Mouse (Mus musculus) brain, embryonic 14.5 days (tissue): ENCODE data around the gene Btrc. TPM values are rescaled to one million over a fixed set of nuclear protein-coding genes. Genes with fewer than 3 reads are reported as not detected.
"Not testable (repeated sequence)": the region's sequence is repeated elsewhere in the genome, so short reads cannot be mapped to it uniquely, and the experiment has no call there.

Experiments
- DNase-seq: peaks from one replicate; pipeline ENCODE4 v3.0.0-alpha.2; 2011; ENCODE audit warnings: low read depth
- CTCF ChIP-seq: fragments of 200-500 bp; IDR thresholded peaks from 2 replicates; pipeline ENCODE4 v1.5.1; 2012; ENCODE audit warnings: inconsistent platforms, mild to moderate bottlenecking, moderate library complexity, borderline replicate concordance; ENCODE audit not compliant: insufficient read depth, insufficient read length; ENCODE audit errors: extremely low read depth
- POLR2A ChIP-seq: fragments of 200-500 bp; IDR thresholded peaks from 2 replicates; pipeline ENCODE4 v1.6.1; 2012; ENCODE audit warnings: mild to moderate bottlenecking, inconsistent platforms, borderline replicate concordance; ENCODE audit not compliant: poor library complexity, insufficient read depth, insufficient read length, severe bottlenecking; ENCODE audit errors: extremely low read depth
- polyA plus RNA-seq: library from polyadenylated mRNA; depleted of rRNA; stranded (reverse); fragments of >200 nt; gene quantifications from 2 replicates; pipeline ENCODE4 v1.2.3, GENCODE M21; 2012; rRNA removed

The Btrc gene
- polyA plus RNA-seq = 45.1 and 55.9 TPM in 2 replicates

DNA sequence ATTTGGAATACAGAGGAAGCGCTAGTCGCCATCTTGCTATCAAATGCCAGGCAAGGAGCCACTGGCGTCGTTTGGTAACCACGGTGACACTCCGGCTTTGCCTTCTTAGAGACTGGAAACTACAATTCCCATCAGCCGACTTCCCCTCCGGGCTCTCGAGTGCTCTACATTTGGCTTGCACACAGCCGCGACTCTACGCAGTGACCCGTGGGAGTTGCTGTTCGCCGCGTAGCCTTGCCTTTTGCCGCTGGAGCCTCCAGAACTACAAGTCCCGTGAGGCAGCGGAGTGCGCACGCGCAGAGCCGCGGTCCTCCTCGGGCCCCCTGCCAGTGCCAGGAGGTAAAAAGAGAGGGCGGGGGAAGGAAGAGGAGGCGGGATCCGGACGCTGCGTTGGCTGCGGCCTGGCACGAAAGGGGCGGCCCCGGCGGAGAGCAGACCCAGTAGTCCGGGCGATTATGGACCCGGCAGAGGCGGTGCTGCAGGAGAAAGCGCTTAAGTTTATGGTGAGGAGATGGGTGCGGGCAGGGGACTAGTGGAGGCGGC is at the start of gene Btrc:
TSS of gene Btrc (plus strand) at position 351 of the 543 bp plus-strand sequence.
- DNase-seq = peak; percentile 100
- TF ChIP-seq CTCF = no peak
- peak; percentile 61; the same call in 1 of the 2 replicates for TF ChIP-seq POLR2A

DNA sequence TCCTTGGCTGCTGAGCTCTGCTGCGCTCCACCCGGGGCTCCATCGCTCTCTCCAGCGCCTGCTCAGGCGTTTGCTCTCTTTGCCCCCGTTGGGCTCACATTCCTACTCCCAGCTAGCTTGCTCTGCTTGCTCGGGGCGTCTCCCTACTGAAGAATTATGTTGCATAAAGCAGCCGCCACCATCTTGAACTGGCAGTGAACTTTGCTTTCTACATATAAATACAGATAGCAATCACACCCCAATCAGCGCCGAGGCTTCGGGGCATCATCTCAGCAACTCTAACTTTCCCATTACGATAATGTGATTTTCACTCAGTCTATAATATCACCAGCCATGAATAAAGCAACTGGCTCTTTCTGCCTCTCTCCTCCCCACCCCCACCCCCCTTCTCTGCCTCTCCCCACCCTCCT is 46.1 kb upstream of the Btrc start:
- TF ChIP-seq CTCF (no peak), POLR2A (no peak)
- DNase-seq = peak; percentile 53

DNA sequence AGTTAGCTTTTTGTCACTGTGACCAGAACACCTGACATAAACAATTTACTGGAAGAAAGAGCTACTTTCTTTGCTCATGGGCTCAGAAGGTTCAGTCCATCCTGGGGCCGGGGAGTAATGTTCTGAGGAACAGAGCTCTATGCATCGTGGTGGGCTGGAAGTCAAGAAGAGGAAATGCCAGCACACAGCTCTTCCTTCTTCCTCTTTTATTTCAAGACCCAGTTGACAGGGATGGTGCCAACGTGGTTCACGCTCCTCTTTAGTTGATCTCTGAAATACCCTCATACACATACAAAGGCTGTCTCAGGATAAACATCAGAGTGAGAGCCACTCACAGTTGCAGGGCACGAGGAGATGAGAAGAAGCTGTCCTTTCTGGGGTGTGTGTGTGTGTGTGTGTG is 42.5 kb upstream of the Btrc start:
- TF ChIP-seq CTCF = no peak
- TF ChIP-seq POLR2A = no peak
- DNase-seq = no peak

DNA sequence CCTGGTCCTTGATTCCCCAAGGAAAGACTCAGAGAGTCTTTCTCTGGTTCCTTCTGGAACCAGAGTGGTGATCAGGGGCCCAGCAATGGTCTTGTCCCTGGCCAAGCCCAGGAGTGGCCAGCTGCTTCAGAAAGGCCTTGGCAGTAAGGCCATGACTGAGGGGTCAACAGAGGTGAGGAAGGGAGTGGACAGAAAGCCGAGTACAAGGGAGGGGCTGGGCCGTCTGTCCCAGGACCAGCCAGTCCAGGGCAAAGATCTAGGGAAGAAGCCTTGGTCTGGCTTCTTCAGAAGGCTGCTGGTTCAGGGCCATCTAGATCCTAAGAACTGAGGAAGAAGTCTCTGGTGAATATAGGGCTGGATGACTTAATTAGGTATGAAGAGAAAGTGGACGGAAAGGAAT is 34.5 kb upstream of the Btrc start:
- DNase-seq = no peak
- no peak for TF ChIP-seq POLR2A
- no peak for TF ChIP-seq CTCF

DNA sequence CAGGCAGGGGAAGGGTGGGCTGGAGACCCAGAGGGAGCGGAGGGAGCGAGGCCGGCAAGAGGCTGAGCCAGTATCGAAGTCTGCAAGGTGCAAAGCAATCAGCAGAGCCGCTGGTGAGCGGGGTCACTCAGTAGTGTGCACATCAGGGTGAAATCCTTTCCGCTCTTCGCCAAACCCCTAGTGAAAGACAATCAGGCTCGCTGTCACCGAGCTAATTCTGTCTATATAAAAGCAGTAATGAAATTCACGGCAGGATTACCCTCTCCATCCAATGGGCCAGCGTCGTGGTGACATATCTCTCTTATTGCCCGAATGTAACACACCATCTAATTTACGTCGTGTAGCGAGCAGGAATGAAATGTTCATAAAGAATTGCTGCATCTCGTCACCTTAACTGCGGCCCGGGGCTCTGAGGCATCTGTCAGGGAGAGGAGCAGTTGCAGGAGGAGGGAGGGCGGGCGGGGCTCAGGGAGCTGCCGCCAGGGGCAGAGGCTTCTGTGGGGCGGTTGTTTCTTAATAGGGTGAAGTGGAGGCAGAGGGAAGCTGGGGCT is 33.7 kb upstream of the Btrc start:
- peak; percentile 56 for DNase-seq

DNA sequence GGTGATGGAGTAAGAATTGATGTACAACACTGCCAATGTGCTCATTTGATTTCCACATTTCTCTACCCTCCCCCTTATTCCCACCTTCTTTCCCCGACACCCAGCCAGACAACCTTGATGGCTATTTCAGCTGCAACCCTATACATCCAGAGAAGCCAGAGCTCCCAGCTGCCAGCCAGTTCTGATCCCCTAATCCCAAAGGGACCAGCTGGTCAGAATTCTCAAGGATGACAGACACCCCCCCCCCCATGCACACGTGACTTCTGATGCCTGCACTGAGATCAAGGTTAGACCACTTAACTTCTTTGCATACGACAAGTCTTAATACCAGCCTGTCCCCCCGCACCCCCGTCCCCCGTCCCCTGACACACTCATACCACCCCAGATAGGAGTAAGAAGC is 26.8 kb upstream of the Btrc start:
- TF ChIP-seq CTCF = no peak
- TF ChIP-seq POLR2A = no peak
- no peak for DNase-seq

More for the DNA sequence above, 33.7 kb upstream of the Btrc start:
- TF ChIP-seq CTCF (no peak), POLR2A (no peak)

DNA sequence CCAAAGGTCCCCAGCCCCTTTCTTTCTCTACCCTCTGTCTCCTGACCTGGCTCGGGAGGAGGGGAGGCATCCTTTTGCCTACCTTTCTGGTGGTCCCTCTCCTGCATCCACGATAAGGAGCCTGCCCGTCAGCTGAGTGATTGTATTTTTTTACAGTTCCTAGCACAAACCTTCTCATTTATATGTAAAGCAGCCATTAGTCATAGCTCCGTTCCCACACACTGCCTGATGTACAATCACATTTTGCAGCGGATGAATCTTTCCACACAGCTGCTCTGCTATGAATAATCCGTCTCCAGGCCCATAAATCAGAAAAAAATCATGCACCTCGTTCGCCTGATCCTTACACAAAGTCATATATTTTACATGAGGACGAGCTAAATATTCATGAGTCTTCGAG is 25.4 kb upstream of the Btrc start:
- DNase-seq = peak; percentile 87
- TF ChIP-seq POLR2A (no peak), CTCF (no peak)

DNA sequence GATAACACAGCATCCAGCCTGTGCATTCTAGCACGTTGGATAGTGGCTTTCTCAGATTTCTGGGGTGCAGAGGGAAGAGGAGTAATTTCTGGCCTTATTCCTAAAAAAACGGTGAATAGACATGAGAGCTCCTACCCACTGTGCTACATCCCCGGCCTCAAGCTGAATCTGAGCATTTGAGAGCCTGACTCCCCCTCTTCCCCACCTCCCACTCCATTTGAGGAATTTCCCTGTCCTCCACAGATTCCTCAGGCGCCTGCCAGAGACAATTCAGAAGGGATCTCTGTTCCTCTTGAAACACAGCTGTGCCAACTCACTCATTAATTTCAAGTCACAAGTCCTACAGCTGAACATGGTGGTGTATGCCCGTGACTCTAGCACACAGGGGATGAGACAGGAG is 19.6 kb upstream of the Btrc start:
- TF ChIP-seq CTCF (no peak), POLR2A (no peak)
- DNase-seq = peak; percentile 24

DNA sequence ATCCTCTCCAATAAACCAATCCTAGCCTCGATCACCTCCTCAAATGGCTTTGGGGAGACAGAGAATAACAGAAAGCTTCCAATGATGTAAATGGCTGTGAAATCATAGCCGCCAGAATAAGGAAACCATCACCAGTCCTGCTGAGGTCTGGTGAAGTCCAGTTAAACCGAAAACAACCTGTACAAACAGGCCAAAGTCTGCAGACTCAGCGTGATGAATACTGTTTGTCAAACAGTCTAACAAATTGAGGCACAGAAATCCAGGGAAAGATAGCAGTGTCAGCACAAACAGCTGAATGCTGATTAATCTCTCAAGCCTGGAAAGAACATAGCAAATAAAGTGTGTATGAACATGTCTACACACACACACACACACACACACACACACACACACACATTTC is 15.3 kb upstream of the Btrc start:
- no peak for TF ChIP-seq CTCF
- no peak for TF ChIP-seq POLR2A

DNA sequence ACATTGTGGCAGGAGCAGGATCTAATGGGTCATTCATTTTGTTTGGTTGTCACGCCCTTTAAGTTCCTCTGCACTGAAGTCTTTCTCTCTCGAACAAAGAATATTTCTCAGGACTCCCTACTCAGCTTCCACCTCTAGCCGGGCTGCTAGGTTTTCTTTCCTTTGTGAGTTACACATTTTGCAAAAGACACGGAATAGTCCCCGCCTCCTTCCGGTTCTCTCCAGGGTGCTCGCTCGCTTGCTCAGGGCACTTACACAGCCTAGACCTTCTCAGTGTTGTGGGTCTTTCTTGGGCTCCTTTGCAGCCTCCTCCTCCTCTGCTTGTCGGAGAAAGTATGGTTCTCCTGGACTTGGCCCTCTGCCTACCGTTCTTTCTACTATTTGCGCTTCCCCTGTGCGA is 13.1 kb upstream of the Btrc start:
- TF ChIP-seq CTCF = no peak
- TF ChIP-seq POLR2A = no peak
- DNase-seq = no peak

More for the DNA sequence above, 15.3 kb upstream of the Btrc start:
- peak; percentile 36 for DNase-seq

DNA sequence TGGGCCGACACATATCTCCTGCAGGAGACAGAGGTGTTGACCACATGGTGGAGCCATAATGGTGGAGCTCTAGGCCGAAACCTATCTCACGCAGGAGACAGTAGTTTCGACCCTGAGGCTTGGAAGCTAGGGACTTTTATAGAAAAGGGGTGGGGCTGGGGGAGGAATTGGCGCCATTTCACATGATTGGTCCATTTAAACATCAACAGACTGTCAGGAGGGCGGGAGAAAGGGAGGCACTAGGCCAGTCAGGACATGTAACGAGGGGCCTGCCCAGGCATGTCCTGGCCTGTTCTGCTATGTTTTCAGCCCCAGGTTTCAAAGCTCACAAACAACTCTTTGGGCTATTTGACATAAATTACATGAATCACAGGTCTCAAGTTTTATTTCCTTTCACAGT is 10.8 kb upstream of the Btrc start:
- not testable (repeated sequence) for DNase-seq

DNA sequence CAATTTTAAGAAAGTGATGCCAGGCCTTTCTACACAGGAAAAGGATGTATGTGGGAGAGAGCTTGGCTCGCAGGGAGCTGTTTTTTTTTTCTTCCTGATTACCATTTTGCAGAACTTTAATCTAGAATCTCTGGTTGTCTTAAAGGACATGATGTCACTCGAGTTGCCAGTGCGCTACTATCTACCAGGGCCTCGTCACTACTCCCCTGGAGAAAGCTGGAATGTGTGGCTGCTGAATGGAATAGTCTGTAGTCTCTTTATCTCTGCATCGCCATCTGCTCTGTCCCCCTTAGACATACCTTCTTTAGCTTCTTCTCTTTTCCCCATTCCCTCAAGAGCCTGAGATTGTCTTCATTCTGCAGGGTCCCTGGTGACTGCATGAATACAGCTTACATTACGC is 7.9 kb upstream of the Btrc start:
- TF ChIP-seq CTCF (no peak), POLR2A (no peak)
- no peak for DNase-seq

DNA sequence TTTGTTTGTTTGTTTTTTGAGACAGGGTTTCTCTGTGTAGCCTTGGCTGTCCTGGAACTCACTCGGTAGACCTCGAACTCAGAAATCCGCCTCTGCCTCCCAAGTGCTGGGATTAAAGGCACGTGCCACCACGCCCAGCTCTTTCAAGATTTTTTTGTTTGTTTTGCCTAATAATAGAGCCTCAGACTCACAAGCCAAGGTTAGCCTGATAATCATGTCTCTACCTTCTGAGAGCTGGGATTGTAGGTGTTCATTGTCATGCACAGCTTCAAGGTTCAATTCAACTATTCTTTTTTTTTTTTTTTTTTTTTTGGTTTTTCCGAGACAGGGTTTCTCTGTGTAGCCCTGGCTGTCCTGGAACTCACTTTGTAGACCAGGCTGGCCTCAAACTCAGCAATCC is 6.7 kb upstream of the Btrc start:
- not testable (repeated sequence) for DNase-seq

DNA sequence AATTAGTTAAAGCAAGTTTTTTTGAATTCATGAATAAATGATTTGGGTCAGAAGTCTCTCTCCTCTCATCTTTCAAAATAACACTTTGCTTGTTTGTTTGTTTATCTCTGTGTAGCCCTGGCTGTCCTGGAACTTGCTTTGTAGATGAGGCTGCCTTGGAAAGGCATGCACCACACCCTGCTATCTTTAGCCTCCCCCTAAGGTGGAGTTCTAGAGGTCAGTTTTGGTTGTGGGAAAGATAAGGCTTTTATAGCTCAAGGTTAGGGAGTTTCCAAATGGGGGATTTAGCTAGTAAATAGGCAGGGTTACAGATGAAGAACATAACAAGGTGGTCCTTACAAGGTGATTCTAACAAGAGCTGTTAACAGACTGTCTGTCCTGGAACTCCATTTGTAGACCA is 3.0 kb upstream of the Btrc start:
- no peak for DNase-seq
- TF ChIP-seq CTCF (no peak), POLR2A (no peak)
